Mouse (Mus musculus) layer of hippocampus, postnatal 36 days (tissue): ENCODE results near the gene Nr2c1. TPM values are rescaled to one million over a fixed set of nuclear protein-coding genes. Genes with fewer than 3 reads are reported as not detected.
A peak's percentile ranks its signal among the peaks of the same experiment; 100 is the strongest.

Source experiments
- DNase-seq, 2 experiments: peaks; one replicate each; pipeline ENCODE4 v3.0.0; 2022
- total RNA-seq, 2 experiments: library from RNA; stranded (reverse); gene quantifications; 2 replicates each; pipeline ENCODE4 v1.2.3; 2021

Nr2c1 gene
- 1 to 10 TPM; 9.2 to 9.7 TPM for total RNA-seq

DNA sequence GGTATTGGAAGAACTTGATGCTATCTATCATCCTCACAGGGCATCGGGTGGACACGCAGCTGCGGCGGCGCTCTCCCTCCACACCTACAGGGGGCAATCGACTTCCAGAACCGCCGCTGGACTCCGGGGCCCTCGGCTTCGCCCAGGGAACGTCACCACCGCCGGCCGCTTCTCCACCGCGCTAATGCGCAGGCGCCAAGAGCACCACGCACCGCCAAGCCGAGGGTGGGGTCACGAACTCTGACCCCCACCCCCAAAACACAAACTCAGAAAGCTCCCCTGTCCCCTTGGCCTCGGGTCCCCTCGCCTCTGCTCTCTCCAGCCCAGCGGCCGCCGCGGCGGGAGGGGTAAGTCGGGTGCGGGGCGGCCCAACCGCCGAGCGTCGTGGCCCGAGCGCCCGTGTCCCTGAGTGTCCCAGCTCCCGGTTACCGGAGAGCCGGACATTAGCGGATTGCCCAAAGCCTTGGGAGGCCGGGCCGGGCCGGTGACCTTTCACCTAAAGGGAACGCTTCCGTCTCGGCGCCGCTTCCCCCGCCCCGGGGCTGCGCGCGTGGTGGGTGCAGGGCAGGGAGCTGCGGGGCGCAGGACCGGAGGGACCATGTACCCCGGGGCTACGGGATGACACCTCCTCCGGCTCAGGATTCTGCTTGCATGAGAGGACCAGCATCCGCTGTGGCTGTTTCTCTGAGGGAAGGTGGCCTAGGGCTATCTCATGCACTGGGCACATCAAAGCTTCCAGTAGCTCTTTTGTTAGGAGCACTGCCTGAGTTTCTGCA lies at the start of gene Nr2c1:
Gene Nr2c1, plus strand, starts transcription at position 268 of the 776 bp plus-strand sequence.
- peak; percentile 91 for DNase-seq

DNA sequence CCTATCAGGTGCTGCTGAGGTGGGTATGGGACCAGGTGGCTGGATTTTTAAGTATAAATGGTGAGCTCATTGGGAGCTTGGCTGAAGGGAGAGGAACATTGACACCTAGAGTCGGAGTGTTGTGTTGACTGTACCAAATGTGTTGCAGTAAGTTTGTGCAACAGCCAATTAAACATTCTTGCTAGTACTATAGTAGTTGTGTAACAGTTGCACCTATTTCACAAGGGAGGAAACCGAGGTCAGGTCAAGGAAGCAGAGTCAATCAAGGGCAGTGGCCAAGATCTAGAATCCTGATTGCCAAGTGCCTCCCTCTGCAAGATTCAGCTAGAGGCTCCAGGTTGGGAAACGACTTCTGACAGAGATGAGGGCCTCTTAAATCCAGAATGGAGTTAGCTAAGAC lies 49.7 kb upstream of the Nr2c1 start:
- DNase-seq, result no peak

DNA sequence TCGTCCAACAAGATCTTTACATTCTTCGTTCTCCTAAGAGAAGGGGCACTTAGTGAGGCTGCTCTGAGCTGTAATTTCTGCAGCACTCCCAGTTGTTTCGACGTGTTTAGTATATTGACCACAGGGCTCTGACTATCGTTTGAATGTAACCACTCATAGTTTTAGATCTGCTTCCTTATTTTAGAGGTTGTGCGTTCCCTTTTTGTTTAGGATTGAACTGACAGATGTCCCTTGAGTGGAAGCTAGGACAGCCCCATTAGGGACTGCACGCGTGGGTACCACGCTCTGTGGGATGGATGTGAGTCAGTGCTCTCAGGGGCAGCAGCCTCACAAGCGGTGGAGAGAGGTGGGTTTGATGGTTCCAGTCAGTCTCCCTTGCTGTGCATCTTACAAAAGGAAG lies 42.3 kb upstream of the Nr2c1 start:
- DNase-seq, result no peak

DNA sequence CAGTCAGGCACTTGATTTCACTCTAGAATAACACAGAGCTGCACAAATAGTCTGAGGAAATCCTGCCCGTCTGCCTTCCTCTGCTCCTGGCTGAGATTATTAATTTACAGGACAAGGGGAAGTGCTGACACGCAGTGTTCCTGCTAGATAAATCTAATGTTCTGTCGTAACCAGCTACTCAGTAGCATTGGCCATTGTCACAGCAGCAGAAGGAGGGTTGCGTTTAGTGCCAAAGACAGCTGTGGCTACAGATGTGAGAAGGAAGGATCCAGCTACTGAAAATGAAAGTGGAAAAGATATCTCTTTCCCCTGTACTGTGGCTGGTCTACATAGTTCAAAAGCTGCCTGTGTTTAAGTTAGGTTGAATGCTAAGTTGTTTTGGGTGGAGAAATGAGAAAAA lies 40.7 kb upstream of the Nr2c1 start:
- DNase-seq, result no peak

DNA sequence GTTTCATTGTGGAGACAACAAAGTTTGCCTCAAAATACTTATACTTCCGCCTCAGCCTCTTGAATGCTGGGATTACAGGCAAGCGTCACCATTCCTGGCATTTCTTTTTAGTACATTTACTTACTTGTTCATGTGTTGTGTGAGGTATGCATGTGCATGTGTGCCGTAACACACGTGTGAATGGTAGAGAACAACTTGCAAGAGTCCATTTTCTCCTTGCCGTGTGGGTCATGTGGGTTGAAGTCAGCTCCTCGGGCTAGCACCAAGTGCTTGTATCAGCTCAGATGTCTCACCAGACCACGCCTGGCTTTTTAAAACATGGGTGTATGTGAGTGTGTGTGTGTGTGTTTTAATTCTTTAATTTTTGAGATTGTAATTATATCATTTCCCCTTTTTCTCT lies 40.2 kb upstream of the Nr2c1 start:
- DNase-seq, result no peak

DNA sequence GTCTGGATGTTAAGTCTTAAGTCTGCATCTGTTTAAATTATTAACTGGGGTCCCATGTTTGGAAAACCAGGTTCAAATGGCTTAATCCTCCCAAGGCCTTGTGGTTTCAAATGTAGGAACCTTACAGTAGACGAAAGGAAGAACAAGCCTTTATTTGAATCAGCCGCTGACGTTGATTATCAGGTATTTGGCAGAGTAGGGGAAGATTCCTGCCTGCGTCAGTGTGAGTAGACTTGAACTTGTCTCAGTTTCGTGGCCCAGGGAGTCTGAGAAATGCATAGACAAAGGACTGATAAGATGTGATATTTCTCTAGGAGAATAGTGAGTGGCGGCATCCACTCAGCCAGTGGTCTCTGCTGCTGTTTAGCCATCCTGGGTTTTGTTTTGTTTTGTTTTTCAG lies 39.0 kb upstream of the Nr2c1 start:
- no peak for DNase-seq

DNA sequence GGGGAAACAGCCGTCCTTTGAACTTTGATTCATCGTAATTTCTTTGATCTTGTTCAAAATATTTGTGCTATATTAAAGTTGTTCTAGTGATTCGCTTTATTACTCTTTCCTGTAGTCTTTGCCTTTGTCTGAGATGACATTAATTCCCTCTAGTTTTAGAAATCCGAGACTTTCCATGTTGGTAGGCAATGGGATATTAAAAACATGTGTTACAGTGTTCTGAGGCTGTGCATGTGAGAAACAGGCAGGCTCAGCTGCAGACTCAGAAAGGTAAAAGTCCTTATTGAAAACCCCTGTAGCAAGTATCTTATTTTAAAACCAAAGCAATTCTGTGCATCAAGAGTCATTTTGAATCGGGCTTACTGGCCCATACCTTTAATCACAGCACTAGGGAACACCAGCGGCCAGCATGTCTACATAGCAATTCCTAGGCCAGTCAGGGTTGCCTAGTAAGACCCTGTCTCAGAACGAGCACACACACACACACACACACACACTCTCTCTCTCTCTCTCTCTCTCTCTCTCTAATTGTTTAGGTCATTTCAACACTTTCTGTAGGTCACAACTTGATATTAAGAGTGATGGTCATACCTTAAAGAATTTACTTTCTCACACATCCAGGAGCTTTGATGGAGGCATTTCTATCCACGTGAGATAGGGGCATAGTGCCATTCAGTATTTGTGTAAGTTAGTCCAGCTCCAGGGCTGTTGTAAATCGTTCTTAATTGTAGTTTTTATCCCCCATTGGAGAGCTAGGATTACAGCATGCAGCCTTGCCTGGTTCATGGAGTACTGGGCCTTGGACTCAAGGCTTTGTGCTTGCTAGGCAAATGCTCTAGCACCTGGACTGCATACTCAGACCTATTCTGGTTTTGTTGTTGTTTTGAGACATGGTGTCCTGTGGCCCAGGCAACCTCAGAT lies 36.7 kb upstream of the Nr2c1 start:
- no peak for DNase-seq

DNA sequence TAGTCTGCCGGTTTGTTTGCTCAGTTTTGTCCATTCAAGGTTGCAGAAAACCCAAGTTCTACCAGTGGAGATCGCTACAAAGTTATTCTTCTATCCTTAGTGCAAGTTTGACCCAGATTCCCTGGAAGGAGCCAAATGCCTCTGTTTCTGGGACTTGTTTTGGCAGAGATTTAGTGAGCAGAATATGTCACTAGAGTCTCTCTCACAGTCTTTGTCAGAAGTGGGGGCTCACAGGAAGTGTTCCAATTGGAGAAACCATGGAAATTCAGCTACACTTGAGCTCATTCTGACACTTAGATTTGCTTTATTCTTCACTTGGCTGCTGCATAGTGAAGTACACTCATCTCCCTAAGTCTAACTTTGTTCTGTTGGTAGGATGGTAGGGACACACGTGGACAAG lies 35.6 kb upstream of the Nr2c1 start:
- DNase-seq, result no peak

DNA sequence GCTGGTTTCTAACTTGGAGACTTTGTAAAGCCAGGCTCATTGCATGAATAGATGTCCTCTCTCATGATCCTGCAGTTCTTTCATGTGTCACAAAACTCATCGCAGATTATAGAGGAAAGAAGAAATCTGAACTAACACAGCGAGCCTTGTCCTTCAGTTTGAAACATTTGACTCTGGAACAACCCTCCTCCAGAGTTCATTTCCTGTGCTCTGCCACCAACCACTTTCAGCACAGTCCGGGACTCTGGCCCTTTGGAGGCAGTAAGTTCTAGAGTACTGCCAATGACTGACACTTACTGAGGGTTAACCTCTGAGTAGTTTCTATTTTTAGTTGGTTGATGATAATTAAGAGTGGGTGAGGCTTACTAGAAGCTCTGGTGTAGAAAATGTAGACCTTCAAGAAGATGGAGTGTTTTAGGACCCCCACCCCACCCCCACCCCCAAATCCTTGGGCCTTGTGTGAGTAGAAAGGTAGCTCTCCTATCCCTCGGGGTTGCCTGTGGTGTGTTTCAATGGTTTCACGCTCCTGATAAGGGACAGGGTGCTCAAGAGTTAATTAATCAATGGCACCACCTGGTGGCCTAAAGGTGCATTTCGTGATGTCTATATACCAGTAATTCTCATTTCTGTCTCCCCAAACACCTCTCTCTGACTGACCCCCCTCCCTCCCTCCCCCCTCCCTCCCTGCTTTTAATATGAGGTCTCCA lies 31.8 kb upstream of the Nr2c1 start:
- DNase-seq, result peak; percentile 59 to 70

DNA sequence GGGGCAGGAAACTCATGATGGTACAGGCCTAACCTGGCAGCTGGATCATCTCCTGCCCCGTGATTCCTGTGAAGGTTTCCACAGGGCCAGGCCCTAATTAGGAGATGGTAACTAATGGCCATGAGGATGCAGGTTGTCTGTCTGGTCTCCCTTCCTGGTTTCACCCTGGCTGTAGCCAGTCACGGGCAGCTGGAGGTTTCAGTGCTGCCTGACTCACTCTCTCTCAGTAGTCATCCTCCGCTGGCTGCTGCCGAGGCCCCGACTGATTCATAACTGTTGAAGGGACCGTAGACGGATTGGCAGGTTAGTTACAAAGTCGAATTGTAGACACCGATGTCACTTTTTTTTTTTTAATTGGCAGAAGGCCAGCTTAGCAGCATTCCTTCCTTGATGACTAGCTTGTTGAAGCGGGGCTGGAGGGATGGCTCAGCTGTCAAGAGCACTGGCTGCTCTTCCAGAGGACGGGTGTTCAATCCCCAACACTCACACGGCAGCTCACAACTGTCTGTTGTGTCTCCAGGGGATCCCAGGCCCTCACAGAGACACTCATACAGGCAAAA lies 31.0 kb upstream of the Nr2c1 start:
- no peak for DNase-seq

DNA sequence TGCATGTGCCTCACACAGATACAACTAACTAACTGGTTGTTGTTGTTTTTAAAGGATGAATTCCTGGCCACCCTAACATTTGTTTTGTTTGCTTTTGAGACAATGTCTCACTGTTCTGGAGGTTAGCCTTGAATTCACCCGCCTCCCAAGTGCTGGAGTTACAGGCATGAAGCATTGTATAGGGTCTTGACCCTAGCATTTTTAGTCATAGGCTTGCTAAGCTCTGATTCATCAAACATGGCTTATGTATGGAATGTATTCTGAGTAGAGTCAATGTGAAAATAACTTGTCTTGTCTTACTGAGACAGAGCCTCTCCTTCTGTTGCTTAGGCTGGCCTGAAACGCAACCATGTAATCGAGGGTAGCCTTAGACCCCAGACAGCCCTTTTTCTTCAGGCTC lies 29.9 kb upstream of the Nr2c1 start:
- no peak for DNase-seq

DNA sequence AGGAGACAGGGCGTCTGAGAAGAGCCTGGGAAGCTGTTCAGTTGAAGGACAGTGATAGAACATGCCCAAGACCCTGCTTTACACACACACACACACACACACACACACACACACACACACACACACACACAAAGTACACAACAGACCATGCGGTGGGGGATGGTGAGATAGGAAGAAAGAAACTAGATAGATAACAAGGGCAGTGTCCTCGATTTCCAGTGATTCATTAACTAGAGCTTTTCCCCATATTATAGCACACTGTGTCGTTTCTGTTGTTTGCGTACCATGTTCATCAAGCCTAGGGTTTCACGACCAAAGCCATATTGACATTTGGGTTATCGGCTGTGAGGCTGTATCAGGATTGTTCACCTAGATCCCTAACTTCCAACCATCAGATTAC lies 28.8 kb upstream of the Nr2c1 start:
- no peak for DNase-seq

DNA sequence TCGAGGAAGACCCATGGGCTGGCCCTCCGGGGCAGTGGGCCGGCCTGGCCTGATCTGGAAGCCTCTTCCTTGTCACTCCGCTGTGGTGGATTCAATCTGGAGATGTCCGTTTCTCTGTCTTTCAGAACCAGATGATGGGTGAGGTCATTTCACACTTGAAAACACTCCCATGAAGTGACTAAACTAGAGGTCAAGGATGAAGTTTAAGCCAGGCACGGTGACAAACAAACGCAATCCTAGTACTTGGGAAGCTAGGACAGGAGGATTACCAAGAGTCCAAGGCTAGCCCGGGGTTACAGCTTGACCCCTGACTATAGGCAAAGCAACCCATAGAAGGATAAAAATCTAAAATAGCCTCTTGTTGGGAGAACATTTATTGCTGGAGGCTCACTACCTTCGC lies 27.1 kb upstream of the Nr2c1 start:
- DNase-seq, result no peak

DNA sequence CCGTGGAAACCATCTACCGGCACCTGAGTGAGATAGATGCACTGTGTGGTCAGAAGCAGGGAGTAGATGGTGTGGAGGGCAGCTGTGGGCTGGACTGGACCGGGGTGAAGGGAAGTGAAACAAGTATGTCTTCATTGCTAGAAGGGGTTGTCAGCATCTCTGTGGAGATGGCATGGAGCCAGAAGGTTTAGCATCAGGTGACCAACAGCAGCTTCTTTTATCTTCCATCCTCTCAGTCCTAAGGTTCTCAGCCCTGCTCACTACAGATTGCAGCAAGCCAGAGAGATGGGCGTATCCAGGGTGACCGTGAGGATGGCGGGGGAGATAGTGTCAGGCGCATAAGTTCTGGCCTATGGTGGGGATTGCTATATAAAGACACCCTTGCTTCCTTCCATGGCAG lies 25.2 kb upstream of the Nr2c1 start:
- no peak for DNase-seq

DNA sequence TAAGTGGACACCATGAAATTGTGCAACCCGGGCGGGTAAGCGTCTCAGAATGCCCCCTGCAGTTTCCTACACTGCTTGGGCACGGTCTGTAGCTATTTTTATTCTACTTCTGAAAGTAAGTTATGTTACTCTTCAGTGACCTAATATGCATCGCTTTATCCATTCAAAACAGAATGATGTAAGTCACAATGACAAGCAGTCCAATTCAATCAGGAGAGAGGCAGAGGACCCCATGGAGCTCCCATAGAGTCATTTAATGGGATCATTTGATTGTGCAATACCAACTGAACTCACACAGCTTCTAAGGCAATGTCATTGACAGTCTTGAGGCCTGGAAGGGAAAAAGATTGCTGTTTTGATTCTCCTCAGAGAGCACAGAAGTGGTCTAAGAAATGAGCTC lies 24.2 kb upstream of the Nr2c1 start:
- DNase-seq, result no peak

DNA sequence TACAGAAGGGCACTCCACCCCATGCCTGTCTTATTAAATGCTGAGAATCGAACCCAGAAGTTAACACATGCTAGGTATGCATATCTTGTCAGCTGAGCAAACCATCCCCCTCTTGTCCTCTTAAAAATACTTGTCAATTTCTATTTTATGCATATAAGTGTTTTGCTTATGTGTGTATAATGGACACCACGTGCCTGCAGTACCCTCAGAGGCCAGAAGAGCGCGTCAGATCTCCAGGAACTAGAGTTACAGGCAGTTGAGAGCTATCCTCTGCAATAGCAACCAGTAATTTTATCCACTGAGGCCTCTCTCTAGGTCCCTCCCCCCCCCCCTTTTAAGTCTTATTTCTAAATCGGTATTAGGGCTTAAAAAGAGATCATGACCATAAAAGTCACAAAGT lies 23.4 kb upstream of the Nr2c1 start:
- no peak for DNase-seq

DNA sequence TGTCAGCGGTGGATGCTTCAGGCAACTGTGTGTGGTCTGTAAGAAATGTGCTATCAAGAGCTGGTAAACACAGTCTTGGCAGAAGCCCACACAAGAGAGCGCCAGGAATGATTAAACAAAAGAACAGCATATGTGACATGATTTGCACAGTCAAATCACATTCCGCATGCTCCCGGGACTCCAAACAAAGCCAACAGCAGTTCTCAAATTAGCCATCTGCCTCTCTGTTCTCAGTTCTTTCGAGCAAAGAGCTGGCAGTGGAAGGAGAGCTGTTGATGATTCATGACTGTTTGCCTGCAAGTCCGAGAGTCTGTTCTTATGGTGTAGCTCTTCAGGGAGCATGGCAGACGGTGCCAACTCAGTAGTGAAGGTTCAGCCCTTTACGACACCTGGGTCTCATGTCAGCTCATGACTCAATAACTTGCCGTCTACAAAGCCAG lies 18.1 kb upstream of the Nr2c1 start:
- DNase-seq, result peak; percentile 77 to 84

DNA sequence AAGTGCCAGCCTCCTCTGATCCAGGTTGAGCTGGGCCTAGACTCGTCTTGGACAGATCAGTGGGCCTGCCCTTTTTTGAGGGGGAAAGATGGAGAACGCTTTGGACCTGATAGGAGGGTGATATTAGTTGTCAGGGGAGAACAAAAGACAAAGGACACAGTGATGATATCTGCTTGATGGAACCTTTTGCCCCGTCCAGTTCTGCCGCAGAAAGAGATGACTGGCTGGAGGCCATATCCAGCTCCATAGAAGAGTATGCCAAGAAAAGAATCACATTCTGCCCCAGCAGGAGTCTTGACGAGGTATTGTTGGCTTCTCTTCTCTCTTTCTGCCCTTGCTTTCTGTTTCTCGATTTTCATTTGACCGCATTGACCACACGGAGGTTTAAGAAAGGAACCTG lies 14.7 kb upstream of the Nr2c1 start:
- no peak for DNase-seq

DNA sequence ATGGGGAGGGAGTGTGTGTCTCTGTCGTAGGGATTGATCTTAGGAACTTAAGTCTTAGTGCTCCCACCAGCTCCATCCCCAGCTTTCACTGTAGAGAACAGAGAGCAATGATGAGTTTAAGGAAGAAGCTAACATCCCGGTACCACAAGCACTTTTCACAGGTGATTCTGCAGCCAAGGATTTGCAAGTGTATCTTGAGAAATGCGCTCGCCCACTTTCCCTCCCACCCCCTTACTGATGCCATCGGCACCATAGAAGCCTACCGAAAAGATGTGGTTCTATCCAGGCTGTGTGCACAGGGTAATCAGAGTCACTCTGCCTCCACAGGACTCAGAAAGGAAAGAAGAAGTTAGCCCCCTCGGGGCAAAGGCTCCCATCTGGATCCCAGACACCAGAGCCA lies 14.1 kb upstream of the Nr2c1 start:
- no peak for DNase-seq

DNA sequence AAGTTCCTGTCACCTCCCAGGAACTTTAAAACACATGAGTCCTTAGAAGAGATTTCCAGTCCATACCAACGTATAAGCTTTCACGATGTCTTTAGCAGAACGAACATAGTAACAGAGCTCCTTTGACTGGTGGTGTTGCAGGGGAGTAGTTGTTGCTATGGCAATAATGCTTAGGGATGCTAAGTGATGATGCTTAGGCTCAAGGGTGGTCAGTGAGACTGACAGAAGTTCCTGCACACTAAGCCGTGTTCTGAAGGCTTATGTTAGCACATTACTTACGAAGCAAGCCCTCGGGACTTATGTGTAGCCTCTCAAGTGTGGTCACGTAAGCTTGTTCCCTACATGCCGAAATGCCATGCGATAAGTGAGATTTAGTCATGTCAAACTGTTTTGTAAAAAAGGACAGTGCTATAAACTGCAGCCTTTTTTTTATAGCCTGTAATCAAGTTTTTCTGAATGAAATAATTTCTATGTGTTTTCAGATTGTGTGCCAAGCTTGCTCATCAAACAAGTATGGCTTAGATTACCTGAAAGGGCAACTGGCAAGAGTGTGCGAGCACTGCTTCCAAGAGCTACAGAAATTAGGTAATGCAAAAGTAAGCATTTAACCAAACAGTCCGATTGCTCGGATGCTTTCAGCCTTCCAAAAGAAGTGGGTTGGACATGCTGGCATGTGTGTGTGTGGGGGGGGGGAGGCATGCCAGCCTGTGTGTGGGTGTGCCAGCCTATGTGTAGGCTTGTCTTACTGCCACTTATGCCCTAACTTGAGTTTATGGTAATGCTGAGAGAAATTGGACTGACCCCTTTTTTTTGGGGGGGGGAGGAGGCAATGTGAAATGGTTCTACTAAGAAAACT lies 13.1 kb upstream of the Nr2c1 start:
- no peak for DNase-seq

DNA sequence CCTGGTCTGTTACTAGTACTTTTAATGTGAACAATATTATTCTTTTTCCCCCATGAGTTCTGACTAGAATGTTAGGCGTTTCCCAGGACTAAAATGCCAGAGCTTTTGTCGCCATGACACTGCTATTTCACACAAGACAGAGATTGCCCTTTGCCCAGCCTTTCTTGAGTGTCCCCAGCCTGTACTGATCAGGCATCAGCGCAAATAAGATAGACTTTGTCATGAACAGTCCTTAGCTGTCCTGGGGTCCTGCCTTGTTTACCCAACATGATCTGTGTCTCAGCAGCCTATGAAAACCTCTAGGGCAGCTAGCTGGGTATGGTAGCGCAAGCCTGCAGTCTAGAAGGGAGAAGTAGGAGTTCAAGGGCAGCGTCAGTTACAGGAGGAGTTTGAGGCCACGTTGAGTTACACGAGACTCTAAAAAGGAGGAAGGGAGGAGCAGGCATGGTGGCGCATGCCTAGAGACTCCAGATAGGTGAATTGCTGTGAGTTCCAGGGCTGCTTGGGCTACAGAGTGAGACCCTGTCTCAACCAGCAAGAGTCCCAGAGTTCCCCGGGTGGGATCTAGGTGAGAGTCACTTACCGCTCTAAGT lies 8.8 kb upstream of the Nr2c1 start:
- DNase-seq, result no peak
